Mouse (Mus musculus) v-Abl transformed pro-B cells (cell line): ENCODE data around the gene 2010300C02Rik.
"Not testable (repeated sequence)": the region's sequence is repeated elsewhere in the genome, so short reads cannot be mapped to it uniquely, and the experiment has no call there.

ENCODE experiments used
- in situ Hi-C, 2 experiments: fragments of 400-800 bp; cut with MboI; formaldehyde crosslinking; loops; one replicate each; pipeline ENCODE4 v1.15.1; 2025; ENCODE audit not compliant: unreplicated experiment in 2 of 2

Gene 2010300C02Rik

DNA sequence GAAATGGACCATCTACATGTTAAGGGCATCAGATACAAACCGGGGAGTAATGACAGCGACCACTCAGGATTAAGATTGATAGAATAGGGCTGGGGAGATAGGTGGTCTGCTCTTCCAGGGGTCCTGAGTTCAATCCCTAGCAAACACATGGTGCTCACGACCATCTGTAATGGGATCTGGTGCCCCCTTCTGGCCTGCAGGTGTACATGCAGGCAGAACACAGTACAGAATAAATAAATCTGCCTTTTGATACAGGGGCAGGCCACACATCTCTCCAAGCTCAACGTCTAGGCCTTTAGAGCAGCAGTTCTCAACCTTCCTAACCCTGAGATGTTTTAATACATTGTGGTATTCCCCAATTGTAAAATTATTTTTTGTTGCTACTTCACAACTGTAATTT, 85.2 kb downstream of the 2010300C02Rik start:
- in situ Hi-C loops, result loop anchor here (5.0 to 25.0 kb wide), 7 partner anchors 87 to 872 kb away; partner anchors contain the start of gene Zap70 (in 1 of the 2)

DNA sequence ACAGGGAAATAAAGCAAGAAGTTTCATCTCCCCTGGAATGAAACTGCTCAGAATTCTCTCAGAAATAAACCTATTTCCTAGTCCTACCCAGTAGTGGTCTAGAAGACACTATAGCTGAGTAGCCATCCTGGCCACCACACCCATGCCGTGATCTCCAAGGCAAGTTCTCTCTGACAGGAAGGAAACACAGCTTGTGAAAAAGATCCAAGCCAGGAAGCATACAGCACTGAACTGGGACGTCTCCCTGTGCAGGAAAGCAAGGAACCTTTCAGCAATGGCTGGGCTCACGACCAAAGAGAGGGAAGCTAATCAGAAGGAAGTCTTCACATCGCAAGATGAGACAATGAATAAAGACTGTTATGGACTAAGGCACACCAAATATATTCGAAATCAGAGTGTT, 86.4 kb downstream of the 2010300C02Rik start:
- in situ Hi-C loops, result loop anchor here (5.0 to 25.0 kb wide), 7 partner anchors 86 to 871 kb away; partner anchors contain the start of gene Zap70 (in 1 of the 2)

DNA sequence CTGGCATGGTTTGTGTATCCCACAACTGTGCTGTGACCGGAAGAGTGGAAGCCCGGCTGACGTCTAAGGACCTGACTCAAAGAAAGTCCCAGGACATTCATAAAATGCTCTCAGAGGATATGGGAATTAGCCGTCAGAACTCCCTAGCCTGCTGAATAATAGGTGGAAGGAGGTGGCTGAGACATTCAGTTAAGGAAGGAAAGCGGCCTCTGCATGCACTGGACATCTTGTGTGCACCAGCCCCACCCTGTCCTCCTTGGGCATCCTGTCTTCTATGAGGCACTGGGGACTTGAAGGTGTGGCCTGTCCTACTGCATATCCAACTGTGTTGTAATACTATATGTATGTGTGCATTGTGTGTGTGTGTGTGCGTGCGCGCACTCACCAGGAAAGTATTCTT, 87.5 kb downstream of the 2010300C02Rik start:
- in situ Hi-C loops, result loop anchor here (5.0 to 25.0 kb wide), 7 partner anchors 85 to 870 kb away; partner anchors contain the start of gene Zap70 (in 1 of the 2)

DNA sequence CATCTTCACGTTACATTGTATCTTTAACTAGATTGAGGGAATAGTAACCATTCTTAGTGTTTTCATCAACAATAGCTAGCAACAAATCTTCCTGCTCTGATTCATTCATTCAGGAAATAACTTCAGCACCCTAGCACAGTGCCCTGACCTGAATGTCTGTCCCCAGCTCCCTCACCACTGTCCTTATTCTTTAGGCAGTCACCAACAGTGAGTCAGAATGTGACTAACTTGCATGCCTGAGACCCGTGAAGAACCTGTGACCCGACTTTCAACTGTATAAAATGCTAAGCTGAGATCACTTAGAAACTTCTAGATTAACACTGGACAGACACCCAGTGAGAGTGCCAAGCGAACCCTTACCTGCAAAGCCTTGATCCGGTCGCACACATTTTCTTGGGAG, 88.4 kb downstream of the 2010300C02Rik start:
- in situ Hi-C loops, result loop anchor here (5.0 to 25.0 kb wide), 7 partner anchors 84 to 869 kb away; partner anchors contain the start of gene Zap70 (in 1 of the 2)

DNA sequence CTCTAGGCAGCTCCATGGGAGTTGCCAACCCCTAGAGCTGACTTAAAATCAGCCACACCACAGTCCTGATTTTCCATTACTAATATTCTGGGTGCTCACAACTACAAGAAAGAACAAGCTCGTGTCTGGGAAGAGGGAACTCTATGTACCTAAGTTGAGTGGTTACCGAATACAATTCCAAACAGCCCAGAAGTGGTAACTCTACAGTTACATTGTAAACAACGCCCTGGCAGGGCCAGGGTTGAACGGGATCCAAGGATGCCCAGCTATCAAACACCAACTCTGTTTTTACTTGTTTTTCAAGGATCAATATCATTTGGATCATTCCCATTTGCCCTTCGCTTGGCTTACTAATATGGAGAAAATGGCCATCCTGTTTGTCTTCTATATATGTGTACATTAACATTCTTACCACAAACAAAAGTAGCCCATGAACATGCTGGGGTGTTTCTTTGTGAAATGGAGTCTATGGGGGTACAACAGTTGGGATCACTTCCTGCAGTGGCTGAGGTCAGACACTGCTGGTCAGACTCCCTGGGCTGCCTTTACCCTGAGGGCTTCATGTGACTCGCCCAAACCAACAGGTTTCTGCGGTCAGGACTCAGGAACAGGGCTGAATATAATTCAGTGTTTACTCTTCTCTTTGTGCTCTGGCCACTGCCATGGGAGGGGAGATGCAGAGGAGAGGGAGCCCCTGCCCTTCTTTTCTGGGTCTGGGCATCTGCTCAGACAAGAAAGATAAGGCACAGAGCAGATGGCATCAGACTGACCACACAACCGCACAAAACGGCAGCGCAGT, 89.3 kb downstream of the 2010300C02Rik start:
- in situ Hi-C loops, result loop anchor here (5.0 to 25.0 kb wide), 7 partner anchors 83 to 868 kb away; partner anchors contain the start of gene Zap70 (in 1 of the 2)

DNA sequence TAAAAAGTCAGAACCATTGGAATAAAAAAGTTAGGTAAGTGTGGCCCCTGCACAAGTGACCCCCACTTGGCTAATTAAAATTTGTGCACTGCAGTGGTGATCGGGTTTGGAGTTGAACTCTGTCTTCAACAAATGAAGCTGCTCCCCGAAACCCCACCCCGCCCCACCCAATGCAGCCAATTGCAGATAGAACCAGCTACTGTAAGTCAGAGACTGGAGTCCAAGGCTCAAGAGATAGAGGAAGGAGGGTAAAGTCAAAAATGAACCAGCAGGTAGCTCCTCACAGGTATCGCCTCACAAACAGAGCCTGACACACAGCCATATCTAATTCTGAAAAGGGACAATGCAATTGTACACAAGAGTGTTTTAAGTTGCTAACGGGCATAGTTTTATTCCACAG, 90.0 kb downstream of the 2010300C02Rik start:
- in situ Hi-C loops, result loop anchor here (5.0 to 25.0 kb wide), 8 partner anchors 38 to 868 kb away; partner anchors contain the start of gene Zap70 (in 1 of the 2)

DNA sequence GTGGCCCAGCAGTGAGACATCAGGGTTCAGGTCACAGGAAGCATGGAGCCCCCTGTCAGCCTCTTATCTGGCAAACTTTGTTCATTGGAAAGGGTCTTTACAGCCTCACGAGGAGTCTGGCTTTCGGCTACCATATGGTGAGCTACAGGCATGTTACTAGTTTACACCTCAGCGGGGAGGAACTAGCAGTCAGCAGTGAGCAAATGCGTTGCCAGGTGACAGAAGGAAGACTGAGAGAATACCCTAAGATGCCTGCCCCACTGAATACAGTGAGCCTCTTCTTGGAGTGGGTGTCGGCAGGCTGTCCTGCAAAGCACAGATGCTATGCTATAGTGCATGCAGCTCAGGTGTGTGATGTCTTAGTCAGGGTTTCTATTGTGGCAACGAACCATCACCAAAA, 91.1 kb downstream of the 2010300C02Rik start:
- in situ Hi-C loops, result loop anchor here (5.0 to 25.0 kb wide), 3 partner anchors 36 to 866 kb away; partner anchors contain the start of gene Zap70 (in 1 of the 2)

DNA sequence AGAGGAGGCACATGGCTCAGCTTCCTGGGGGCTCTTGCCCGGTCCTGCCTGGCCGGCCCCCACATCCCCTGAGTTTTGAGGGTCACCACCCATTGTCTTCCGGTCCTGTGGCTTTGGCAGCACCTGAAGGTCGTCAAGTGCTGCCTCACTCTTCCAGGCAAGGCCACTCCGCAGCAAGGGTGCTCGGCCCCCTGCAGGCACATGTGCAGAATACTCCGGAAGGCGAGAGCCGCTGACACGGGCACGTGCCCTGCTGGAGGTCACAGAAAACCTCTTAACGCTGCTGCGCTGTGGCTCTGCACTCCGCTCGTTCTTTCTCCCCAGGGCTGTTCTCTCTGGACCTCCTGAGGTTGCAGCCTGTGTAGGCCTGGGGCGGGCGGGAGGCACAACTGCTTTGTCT, 95.7 kb downstream of the 2010300C02Rik start:
- in situ Hi-C loops, result no loop called here

DNA sequence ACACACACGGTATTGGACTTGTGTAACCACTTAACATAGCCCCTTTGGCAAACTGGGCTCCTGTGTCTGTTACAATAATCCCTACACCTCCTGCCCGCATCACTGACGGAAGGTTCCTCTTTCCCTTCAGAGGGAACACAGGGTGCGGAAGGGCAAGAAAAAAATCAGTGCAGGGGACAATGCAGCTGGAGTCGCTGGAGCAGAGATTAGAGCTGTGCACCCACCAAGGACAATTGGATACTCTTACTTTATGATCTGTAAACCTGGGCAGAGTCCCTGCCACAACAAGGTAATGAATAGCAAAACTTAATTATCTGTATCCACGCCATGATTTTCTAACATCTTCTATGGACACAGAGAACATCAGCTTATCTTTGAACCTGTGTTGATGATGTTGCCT, 97.8 kb downstream of the 2010300C02Rik start:
- in situ Hi-C loops, result no loop called here

DNA sequence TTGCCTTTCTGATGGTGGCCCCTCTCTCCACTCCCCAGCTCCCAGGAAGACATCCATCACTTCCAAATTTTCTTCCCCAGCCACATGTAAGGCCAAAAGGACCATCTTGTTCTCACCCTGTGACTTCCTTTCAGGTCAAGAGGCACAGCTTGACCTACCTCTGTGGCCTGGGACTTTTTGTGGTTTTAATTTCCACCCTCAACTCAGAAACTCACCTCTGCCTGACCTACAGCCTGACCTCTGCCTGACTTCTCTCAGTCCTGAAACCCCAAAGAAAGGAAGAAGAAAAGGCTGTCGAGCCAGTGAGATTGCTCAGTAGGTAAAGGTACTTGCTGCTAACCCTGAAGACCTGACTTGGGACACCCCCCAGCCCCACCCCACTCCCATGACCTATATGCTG, 100.3 kb downstream of the 2010300C02Rik start:
- in situ Hi-C loops, result loop anchor here in 1 of 2 experiments (10.0 kb wide), 1 partner anchor 55 kb away; no protein-coding TSS in a partner anchor

DNA sequence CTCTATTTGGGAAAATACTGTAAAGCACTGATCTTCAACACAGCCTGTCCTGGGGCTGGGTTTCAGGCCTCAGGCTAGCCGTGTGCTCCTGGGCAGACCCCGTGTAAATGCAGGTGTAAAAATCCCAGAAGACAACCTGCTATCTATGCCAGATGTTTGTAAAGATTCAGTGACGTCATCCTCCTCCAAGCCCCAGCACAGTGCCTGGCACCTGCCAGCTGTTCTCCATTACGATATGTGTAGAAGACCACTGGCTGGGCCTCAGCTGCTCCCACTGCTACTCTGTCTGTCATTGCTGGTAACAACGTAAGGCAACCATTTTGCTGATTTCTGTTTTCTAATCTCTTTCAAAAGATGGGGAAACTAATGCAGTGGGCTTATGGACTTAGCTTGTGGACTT, 102.8 kb downstream of the 2010300C02Rik start:
- in situ Hi-C loops, result loop anchor here in 1 of 2 experiments (10.0 kb wide), 1 partner anchor 52 kb away; no protein-coding TSS in a partner anchor

DNA sequence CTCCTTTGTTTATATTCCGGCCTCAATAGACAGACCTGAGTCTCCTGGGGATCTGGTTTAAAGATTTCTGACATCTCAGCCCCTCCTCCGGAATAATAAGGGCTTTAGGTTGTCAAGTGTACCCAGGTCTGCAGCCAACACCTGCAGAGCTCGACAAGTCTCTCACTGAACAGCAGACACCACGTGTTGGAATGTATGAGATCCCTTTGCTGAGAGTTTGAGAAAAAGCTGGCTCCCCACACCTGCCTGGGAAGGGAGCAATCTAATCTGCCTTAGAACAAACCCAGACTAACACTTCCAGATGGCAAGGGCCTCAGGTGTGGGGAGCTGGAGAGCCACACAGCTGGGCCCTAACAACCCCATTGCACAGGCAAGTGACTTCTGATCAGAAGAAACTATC, 103.3 kb downstream of the 2010300C02Rik start:
- in situ Hi-C loops, result loop anchor here in 1 of 2 experiments (10.0 kb wide), 1 partner anchor 52 kb away; no protein-coding TSS in a partner anchor

DNA sequence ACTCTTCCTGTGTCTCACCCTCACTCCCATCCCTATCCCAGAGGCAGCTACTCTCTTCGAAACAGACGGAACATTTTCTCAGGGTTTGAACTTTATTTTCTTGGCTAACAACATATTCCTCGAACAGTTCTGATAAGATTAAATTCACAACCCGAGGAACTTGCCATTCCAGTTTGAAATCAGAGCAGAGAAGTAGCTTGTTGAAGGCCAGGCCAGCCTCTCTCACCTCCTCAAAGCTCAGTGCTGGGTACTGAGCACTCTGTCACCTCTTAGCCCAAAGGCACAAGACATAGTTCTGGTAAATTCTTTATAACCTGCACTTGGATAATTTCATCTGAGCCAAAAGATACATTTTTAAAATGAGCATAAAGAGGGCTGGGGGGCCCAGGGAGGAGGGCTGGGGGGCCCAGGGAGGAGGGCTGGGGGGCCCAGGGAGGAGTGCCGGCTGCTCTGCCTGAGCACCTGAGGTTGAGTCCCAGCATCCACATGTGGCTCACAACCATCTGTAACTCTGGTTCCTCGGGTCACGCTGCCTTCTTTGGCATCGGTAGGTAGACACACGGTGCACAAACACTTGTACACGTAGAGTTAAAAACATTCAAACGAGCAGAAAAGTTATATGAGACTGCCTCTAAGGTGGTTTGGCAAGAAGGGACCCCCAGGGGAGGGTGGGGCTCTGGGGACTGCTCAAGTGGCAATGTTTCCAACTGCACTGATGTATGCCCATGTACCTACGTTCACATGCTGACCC, 104.4 kb downstream of the 2010300C02Rik start:
- in situ Hi-C loops, result loop anchor here in 1 of 2 experiments (10.0 kb wide), 1 partner anchor 51 kb away; no protein-coding TSS in a partner anchor

DNA sequence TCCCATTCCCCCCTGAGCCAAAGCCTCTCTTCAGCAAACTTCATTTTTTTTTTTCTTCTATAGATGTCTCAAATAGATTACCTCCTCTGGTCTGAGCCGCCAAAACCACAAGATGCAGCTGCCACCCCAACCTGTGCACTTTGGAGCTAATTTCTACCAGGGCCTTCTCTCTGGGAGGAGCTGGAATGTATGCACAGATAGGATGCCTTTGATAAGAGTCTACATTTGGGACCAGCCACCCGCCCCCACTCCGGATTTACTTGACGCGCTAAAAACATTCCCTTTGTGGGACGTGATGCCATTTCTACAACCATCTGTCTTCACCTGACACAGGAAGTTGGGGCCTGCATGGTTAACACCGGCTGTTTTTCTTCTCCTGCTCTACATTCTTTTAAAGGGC, 105.0 kb downstream of the 2010300C02Rik start:
- in situ Hi-C loops, result loop anchor here in 1 of 2 experiments (10.0 kb wide), 1 partner anchor 50 kb away; no protein-coding TSS in a partner anchor

DNA sequence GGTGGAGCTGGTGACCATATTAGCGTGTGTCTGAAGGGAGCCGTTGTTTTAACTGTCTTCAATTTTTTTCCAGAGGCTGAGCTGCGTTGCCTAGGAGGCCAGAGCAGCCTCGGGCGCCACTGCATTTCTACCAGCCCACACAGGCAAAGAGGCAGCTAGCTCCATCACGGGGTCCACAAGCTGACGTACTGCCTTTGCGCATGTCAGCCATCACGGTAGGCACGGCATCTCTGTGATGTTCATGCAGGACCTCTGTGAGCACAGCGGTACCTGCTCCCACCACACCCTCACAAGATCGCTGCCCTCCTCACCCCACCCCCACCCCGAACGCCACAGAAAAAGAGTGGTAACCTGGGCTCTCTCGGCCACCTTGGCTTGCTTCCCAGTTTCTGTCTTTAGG, 105.8 kb downstream of the 2010300C02Rik start:
- in situ Hi-C loops, result loop anchor here in 1 of 2 experiments (10.0 kb wide), 1 partner anchor 49 kb away; no protein-coding TSS in a partner anchor

DNA sequence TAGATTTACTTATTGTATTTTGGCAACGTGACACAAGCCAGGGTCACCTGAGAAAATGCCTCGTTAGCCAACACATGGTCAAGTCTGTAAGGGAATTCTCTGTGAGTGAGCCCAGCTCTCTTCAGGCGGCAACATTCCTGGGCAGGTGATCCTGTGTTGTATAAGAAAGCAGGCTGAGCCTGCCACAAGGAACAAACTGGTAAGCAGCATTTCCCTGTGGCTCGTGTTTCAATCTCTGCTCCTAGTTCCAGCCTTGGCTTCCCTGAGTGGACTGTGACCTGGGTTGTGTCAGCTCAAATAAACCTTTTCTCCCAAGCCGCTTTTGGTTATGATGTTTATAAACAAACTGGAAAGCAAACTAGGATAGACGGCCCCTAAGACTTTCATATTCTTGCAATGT, 108.9 kb downstream of the 2010300C02Rik start:
- in situ Hi-C loops, result loop anchor here in 1 of 2 experiments (10.0 kb wide), 1 partner anchor 46 kb away; no protein-coding TSS in a partner anchor

DNA sequence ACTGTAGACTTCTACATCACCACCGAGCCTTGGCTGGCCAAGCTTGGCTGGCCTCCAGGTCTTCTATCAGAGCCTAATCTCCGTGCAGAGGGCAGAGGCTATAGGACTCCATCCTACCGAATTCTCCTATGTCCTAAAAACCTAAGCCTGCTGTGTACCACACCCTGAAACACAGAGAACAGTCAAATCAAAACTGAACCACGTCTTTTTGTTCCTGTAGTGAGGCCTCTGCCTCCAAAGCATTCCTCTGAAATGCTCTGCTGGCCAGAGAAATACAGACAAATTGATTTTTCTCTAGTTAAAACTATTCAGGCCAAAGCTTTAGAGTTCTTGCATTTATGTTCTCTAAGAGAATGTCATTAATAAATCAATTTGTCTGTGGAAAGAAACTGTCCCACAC, 109.6 kb downstream of the 2010300C02Rik start:
- in situ Hi-C loops, result loop anchor here in 1 of 2 experiments (10.0 kb wide), 1 partner anchor 45 kb away; no protein-coding TSS in a partner anchor

DNA sequence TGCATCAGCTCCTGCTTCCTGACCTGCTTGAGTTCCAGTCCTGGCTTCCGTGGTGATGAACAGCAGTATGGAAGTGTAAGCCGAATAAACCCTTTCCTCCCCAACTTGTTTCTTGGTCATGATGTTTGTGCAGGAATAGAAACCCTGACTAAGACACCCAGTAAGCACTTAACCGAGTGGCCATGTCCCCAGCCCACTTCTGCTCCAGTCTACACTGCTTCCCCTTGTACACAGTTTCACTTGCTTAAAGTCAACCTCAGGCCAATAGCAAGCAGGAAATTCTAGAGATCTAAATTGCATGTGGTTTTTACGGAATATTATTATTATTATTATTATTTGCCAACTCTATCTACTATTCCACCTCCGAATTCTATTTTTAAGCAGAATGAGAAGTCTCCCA, 114.2 kb downstream of the 2010300C02Rik start:
- in situ Hi-C loops, result not testable (repeated sequence)

DNA sequence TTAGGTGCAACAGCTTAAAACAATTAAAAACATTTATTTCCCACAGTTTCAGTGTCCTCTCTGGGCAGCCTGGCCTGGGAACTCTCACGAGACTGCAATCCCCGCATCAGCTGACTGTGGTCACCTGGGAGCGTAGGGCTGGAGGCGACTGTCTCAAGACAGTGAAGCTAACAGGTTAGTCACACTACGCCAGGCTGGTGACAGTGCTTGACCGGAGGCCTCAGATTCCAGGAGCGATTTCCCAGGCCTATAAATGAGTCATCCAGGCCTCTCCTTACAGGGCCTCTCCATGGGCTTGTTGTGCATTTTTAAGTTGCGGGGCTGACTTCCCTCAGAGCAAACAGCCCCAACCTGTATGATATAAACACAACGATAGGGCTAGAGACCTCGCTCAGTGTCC, 116.7 kb downstream of the 2010300C02Rik start:
- in situ Hi-C loops, result no loop called here

DNA sequence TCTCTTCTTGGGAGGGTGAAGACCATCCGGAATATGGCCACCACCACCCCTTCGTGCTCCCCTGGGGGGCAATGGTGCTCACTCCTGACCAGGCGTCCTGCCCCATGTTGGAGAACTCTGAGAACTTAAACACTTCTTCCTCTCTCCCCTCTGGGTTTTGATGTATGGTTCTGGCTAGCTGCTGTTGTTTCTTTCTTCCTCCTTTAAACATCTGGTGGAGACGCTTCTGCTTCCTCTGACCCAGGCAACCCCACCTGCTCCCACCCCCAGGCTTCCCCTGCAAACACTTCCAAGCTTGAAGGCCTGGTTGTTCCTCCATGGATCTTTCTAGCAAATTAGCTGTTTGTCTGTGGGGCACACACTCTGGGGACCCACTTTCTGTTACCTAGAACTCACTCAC, 117.6 kb downstream of the 2010300C02Rik start:
- in situ Hi-C loops, result no loop called here
